Mouse (Mus musculus): Measurements from ENCODE around the gene Slc4a3.

DNA sequence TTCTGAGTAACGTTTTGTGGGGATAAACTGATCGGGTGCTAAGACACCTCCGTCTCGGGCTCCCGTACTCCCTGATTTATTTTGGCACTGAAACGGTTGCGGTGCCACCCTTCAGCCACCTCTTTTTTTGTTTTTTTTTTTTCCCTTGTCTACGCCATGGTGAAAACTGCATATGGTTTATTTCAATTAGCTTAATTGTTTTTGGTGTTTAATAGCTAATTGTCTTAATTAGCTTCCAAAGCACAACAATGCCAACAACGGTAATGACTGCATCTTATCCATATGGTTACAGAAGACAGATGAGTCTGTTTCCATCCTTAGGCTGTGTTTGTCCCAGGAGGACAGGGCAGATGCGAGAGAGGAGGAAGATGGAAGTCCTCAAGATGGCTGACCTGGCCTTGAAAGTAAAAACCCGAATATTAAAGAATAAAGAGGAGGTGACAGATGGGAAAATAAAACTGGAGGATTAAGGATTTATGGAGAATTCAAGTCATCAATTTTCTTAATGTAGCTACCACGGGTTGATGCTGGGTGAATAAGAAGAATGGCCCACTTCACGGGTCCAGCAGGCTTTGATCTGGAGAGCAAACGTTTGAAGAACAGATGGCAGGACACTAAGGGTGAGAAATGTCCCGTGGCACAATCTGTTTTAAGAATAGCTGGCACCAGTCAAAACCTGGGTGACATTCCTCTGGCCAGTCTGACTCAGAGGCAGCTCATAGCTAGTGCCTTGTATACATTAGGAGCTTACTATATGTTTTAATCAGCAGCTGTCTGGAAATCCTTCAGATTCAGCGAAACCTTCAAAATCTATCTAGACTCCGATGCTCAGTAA, 28.6 kb downstream of the Slc4a3 start:
- TF ChIP-seq CTCF (IDR thresholded peaks at IDR 0.05; ENCODE audit: insufficient read depth, low read length) (no peak), POLR2A (IDR thresholded peaks at IDR 0.05; ENCODE audit: borderline replicate concordance, extremely low read depth, low read depth, low read length) (no peak)
